Mouse (Mus musculus) liver, embryonic 12.5 days (tissue): ENCODE results near the gene Gm4924. TPM values are rescaled to one million over a fixed set of nuclear protein-coding genes. Genes with fewer than 3 reads are reported as not detected.
A peak's percentile ranks its signal among the peaks of the same experiment; 100 is the strongest.

Experiments used
- ATAC-seq: fragments of 200-750 bp; cut with Nextera tagmentation; 2 replicates; pipeline ENCODE4 v1.8.0; 2017; ENCODE audit warnings: moderate number of reproducible peaks, mild to moderate bottlenecking, moderate library complexity
- H3K27ac ChIP-seq: fragments of 300-500 bp; sonication (generic); 2 replicates; pipeline ENCODE4 v1.5.1; 2016; ENCODE audit warnings: mild to moderate bottlenecking
- H3K27me3 ChIP-seq: fragments of 300-500 bp; sonication (generic); replicated peaks from 2 replicates; pipeline ENCODE4 v1.6.1; 2016; ENCODE audit warnings: mild to moderate bottlenecking, moderate library complexity
- H3K36me3 ChIP-seq: fragments of 300-500 bp; sonication (generic); 2 replicates; pipeline ENCODE4 v1.6.1; 2016; ENCODE audit warnings: mild to moderate bottlenecking, moderate library complexity
- H3K4me1 ChIP-seq: fragments of 300-500 bp; sonication (generic); 2 replicates; pipeline ENCODE4 v1.6.1; 2016
- H3K4me2 ChIP-seq: fragments of 300-500 bp; sonication (generic); 2 replicates; pipeline ENCODE4 v1.6.1; 2016; ENCODE audit warnings: mild to moderate bottlenecking, moderate library complexity
- H3K4me3 ChIP-seq: fragments of 300-500 bp; sonication (generic); 2 replicates; pipeline ENCODE4 v1.5.1; 2016; ENCODE audit warnings: mild to moderate bottlenecking, moderate library complexity
- H3K9ac ChIP-seq: fragments of 300-500 bp; sonication (generic); 2 replicates; pipeline ENCODE4 v1.6.1; 2016; ENCODE audit warnings: mild to moderate bottlenecking, moderate library complexity
- H3K9me3 ChIP-seq: fragments of 300-500 bp; sonication (generic); replicated peaks from 2 replicates; pipeline ENCODE4 v1.6.1; 2016; ENCODE audit warnings: mild to moderate bottlenecking, moderate library complexity
- WGBS: fragments of 180-500 bp; shearing (Covaris S2); methylation state at CpG from one replicate; pipeline ENCODE4 v1.1.7; 2016; ENCODE audit not compliant: insufficient replicate concordance; 5-methylcytosine and 5-hydroxymethylcytosine counted together
- polyA plus RNA-seq: library from polyadenylated mRNA; unstranded; fragments of >200 nt; fragmentation: Nextera tagmentation; extraction: Ambion mirVana; gene quantifications from 2 replicates; pipeline ENCODE4 v1.2.1, GENCODE M21; 2016

Gm4924 gene
- 2.5 and 2.8 TPM in 2 replicates for polyA plus RNA-seq

DNA sequence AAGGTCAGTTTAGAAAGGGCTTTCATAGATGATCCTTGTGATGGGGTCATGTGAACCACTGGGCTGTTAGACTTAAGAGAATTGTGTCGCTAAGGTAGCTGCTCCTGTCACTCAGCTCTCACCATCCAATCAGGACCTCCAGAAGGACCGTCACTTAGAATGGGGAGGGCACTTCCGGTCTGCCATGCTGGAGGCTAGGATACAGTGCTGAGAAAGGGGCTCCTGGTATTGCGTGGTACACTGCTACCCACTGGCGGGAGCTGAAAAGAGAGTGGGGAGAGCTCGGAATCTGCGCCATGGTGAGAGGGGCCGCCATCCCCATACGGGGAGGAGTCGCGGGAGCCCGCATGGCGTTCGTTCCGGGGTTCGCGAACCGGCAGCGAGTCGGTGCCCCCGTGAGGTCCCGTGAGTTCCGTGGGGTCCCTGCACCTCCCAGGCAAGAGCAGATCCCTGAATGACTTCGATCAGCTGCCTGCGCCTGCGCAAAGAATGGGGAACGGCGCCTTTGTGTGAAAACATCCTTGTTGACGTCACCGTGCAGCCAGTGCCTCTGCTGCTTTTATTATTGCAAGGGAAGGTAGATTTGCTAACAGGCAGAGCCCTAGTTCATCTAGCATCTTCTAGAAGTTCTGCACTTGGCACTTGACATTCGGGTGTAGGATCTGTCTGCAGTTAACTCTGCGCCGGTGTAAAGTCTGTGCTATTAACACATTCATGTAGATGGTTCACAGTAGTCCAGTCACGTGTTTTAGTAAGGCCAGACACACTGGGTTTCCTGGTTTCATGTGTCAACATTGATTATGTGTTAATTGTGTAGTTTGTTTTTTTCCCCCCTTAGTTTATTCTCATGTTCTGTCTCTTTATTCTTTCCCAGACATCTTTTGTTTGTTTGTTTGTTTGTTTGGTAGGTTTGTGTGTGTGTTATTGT lies at the start of gene Gm4924:
Gene Gm4924, plus strand, starts transcription at position 173 of the 928 bp plus-strand sequence.
- H3K9ac ChIP-seq, result peak within 1 kb of the TSS; percentile 72
- no peaks in the 10 kb centered on the region for H3K9me3 ChIP-seq

DNA sequence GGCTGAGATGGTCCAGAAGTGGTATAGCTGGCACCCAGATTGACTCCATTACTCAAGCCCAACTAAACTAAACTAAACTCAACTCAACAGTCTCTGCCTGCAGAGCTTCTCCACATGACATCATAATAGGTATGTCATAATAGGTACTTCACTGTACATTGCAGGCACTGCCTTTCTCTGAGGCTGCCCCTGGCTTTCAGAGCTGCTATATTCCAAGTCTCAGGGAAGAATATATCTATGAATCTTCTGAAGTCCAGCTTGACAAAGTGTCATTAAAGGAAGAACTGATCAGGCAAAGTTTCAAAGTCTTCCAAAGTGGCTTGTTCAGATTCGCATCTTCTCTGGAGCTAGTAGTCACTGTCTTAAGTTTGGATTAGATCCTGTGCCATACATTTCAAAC lies 37.6 kb upstream of the Gm4924 start, which contains the start of gene 4932415D10Rik:
Gene 4932415D10Rik, minus strand, starts transcription at position 101 of the 400 bp plus-strand sequence.
- WGBS, result 81% methylated on average over 1 of the region's 1 CpGs
- 0 out of 2 replicates have a peak, but pooled peaks cover 4% of the 10 kb centered on the region for H3K9me3 ChIP-seq
- no peaks in the 10 kb centered on the region for H3K27me3 ChIP-seq
- no peak within 1 kb of the TSS for H3K4me3 ChIP-seq
- no peak within 1 kb of the TSS for H3K27ac ChIP-seq
- no peak within 1 kb of the TSS for H3K9ac ChIP-seq
- no peak within 1 kb of the TSS for H3K4me2 ChIP-seq
- ATAC-seq, result no peak
- no peaks in the 10 kb centered on the region for H3K36me3 ChIP-seq
- no peaks in the 10 kb centered on the region for H3K4me1 ChIP-seq

More for the DNA sequence above, at the start of gene Gm4924:
- peaks cover 11% of the 10 kb centered on the region; the same call in 1 of the 2 replicates for H3K4me1 ChIP-seq
- peak within 1 kb of the TSS; percentile 65; the same call in 1 of the 2 replicates for H3K27ac ChIP-seq
- H3K27me3 ChIP-seq, result no peaks in the 10 kb centered on the region
- peak within 1 kb of the TSS; percentile 67 for H3K4me3 ChIP-seq
- peak; percentile 95 for ATAC-seq
- WGBS, result 5% methylated on average over 34 of the region's 34 CpGs
- H3K4me2 ChIP-seq, result peak within 1 kb of the TSS; percentile 70
- no peaks in the 10 kb centered on the region for H3K36me3 ChIP-seq

DNA sequence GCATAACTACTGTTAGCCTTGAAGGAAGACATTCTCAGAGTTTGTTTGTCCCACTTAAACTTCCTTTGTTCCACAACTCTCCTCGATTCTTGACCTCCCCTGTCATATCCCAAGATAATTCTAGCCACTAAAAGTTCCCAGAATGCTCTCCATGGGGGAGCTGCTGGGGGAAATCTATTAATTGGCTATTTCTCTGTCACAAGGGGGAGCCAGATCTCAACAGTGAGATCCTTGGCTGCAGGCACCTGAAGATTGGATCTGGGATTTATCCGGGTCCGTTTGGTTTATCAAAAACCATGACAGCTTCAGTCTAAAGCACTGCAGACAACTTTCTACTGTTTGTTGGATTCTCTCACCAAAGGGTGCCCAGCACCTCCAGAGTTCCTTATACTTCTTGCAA lies 33.9 kb upstream of the Gm4924 start:
- Histone ChIP-seq H3K9ac (no peak overlapping the region), H3K9me3 (0 out of 2 replicates have a peak, but pooled peaks cover 4% of the 10 kb centered on the region), H3K27ac (no peak overlapping the region), H3K4me2 (no peak overlapping the region), H3K4me1 (no peaks in the 10 kb centered on the region), H3K27me3 (no peaks in the 10 kb centered on the region), H3K4me3 (no peak overlapping the region), H3K36me3 (no peaks in the 10 kb centered on the region)
- no peak for ATAC-seq
- WGBS, result 50% methylated on average over 3 of the region's 3 CpGs

DNA sequence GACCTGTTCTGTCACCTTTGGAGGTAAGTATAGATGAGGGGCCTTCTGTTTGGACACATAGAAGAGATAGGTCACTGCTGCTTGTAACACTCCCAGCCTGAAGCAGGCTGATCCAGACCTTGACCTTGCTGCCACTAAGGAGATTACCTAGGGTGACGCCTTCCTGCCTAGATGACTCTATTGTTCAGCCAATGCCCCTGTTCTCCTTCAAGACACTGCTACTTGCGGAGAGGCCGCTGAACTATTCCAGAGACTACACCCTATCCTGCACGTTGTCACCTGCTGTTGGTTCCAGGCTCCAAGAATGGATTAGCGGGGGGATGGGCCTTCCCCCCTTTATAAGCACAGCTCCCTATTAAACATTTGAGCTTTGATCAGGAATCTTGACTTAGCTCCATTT lies 24.2 kb upstream of the Gm4924 start:
- no peak overlapping the region for H3K4me3 ChIP-seq
- H3K27ac ChIP-seq, result no peak overlapping the region
- no peaks in the 10 kb centered on the region for H3K4me1 ChIP-seq
- H3K4me2 ChIP-seq, result no peak overlapping the region
- H3K9me3 ChIP-seq, result no peaks in the 10 kb centered on the region; the same call in 1 of the 2 replicates
- H3K9ac ChIP-seq, result no peak overlapping the region
- WGBS, result 78% methylated on average over 5 of the region's 5 CpGs
- no peaks in the 10 kb centered on the region for H3K36me3 ChIP-seq
- ATAC-seq, result no peak
- H3K27me3 ChIP-seq, result no peaks in the 10 kb centered on the region

DNA sequence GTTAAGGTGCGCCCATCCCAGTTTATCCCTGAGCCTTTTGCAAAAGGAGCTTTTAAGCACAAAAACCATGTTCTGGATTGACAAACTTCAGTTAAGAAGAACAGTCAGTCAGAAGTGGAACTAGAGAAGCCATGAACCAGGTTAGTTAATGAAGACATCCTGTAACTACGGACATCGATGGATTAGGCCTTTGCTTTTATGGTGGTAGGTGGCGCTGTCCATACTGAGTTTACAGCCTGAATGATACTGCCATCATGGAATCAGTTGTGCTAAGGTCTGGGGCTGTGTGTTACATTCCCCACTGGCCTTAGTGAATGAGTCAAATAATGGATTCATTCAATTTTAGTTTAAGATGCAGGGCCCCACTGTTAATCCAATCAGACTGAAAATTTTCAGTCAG lies 1.3 kb downstream of the Gm4924 start:
- no peak overlapping the region for H3K27ac ChIP-seq
- ATAC-seq, result no peak
- H3K36me3 ChIP-seq, result no peaks in the 10 kb centered on the region

DNA sequence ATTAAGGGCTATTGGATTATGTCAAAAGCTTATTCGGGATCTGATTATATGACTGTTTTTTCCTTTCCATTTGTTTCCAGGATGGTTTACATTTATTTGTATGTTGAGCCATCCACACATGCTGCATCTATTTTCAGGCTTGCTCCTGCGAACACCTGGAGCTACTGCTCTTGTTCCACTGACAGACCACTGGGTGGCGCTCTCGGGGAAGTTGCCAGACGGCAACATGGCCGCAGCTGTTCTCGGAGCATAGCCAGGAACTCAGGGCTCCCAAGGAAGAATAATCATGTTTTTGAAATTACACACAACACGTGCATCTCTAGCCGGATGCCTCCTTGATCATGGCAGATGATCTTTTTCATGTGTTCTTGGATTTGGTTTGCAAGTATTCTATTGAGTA lies 7.9 kb downstream of the Gm4924 start:
- H3K27ac ChIP-seq, result no peak overlapping the region
- H3K4me1 ChIP-seq, result no peaks in the 10 kb centered on the region
- H3K4me3 ChIP-seq, result no peak overlapping the region
- ATAC-seq, result no peak
- no peak overlapping the region for H3K4me2 ChIP-seq
- no peaks in the 10 kb centered on the region for H3K27me3 ChIP-seq
- peaks cover 13% of the 10 kb centered on the region for H3K36me3 ChIP-seq
- no peak overlapping the region for H3K9ac ChIP-seq
- WGBS, result 73% methylated on average over 9 of the region's 9 CpGs
- H3K9me3 ChIP-seq, result peaks cover 16% of the 10 kb centered on the region

More for the DNA sequence above, 1.3 kb downstream of the Gm4924 start:
- 89% methylated on average over 4 of the region's 4 CpGs for WGBS
- Histone ChIP-seq H3K27me3 (no peaks in the 10 kb centered on the region), H3K4me2 (no peak overlapping the region), H3K9me3 (no peaks in the 10 kb centered on the region), H3K4me1 (peaks cover 11% of the 10 kb centered on the region; the same call in 1 of the 2 replicates), H3K9ac (no peak overlapping the region), H3K4me3 (no peak overlapping the region)

DNA sequence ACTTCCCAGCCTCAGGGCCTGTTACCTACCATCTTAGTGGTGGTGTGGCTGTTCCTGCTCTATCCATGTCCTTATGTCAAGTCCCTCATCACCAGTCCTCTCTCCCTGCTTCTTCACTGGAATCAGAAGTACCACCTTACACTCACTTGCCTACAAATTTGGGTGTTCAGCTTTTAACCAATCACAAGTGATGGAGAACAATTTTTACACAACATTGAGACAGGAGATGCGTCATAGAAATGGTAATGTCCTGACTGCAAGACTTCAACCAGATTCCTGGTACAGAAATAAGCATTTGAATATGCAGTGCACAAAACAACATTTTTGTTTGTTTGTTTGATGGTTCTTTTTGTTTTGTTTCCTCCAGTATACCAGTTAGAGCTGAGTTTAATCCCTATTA lies 28.9 kb downstream of the Gm4924 start:
- Histone ChIP-seq H3K9me3 (peaks cover 41% of the 10 kb centered on the region), H3K4me2 (no peak overlapping the region), H3K4me3 (no peak overlapping the region), H3K4me1 (no peaks in the 10 kb centered on the region), H3K27ac (no peak overlapping the region), H3K36me3 (peaks cover 8% of the 10 kb centered on the region; the same call in 1 of the 2 replicates), H3K27me3 (no peaks in the 10 kb centered on the region), H3K9ac (no peak overlapping the region)
- 82% methylated on average over 1 of the region's 1 CpGs for WGBS
- no peak for ATAC-seq

DNA sequence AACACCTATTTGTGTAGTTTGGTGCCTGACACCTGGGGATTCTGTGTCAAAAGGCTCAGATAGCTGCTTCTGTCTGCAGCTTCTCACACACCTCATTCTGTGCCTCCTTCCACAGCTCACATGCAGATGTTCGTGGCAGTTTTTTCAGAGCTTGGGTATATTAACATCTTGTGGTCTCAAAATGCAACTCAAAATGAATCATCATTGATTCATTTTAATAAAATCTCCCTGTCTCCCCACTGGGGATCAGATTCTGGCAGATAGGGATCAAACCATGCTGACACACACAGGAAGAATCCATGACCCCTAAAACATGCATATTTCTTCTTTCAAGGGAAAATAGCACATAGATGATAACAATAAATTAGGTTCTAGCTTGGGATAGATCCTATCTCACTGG lies 55.5 kb downstream of the Gm4924 start:
- Histone ChIP-seq H3K4me3 (no peak overlapping the region), H3K27me3 (no peaks in the 10 kb centered on the region), H3K36me3 (no peaks in the 10 kb centered on the region), H3K9me3 (peaks cover 10% of the 10 kb centered on the region; the same call in 1 of the 2 replicates), H3K27ac (no peak overlapping the region), H3K9ac (no peak overlapping the region), H3K4me2 (no peak overlapping the region), H3K4me1 (no peaks in the 10 kb centered on the region)
- no peak for ATAC-seq
- 21% methylated on average over 1 of the region's 1 CpGs for WGBS

DNA sequence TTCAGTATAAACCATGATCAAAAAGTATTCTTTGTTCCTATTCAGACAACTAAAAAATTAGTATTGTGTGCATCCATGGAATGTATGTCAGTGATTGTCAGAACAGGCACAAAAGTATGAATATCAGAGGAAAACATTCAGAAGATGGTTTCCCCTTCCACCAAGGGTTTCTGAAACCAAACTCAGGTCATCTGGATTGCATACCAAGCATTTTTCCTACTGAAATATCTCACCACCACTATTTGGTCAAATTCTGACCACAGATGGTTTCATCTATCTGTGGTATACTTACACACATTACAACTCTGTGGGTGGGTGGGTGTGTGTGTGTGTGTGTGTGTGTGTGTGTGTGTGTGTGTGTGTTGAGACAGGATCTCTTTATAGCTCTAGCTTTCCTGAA lies 69.6 kb downstream of the Gm4924 start:
- H3K27me3 ChIP-seq, result no peaks in the 10 kb centered on the region
- ATAC-seq, result no peak
- no peak overlapping the region for H3K27ac ChIP-seq
- H3K4me1 ChIP-seq, result no peaks in the 10 kb centered on the region
- H3K36me3 ChIP-seq, result no peaks in the 10 kb centered on the region
- no peak overlapping the region for H3K4me2 ChIP-seq
- H3K9me3 ChIP-seq, result peaks cover 9% of the 10 kb centered on the region
- H3K4me3 ChIP-seq, result no peak overlapping the region
- no peak overlapping the region for H3K9ac ChIP-seq

Other genes with a start within 250 kb of the Gm4924 start
- 1.4 and 1.8 TPM in 2 replicates for gene AU041133, start 226.2 kb upstream of the Gm4924 start, polyA plus RNA-seq
- gene Zfp938, start 113.0 kb upstream of the Gm4924 start, polyA plus RNA-seq, result 3.0 and 3.2 TPM in 2 replicates
- gene 4932415D10Rik, start 37.7 kb upstream of the Gm4924 start, polyA plus RNA-seq, result not detected in 2 replicates
- not detected in 2 replicates for gene Gm1553, start 138.4 kb downstream of the Gm4924 start, polyA plus RNA-seq